Mouse (Mus musculus): ENCODE measurements at regions not wholly inside any gene's neighbourhood (a gene's known extent, or its start where the extent isn't known, plus 50 kb on each side); places are given as distances from the start of the nearest gene placed in this dataset.

- TF ChIP-seq POLR2A (IDR thresholded peaks at IDR 0.05; ENCODE audit: low read depth, low read length), result no peak
- no peak for TF ChIP-seq CTCF (IDR thresholded peaks at IDR 0.05; ENCODE audit: borderline replicate concordance, insufficient read depth, low read length)
Observed at GRCm38 (mm10) chr13:39250096-39250495, 289.4 kb upstream of the Slc35b3 start.
